Mouse (Mus musculus): ENCODE data around the gene E2f6. TPM values are rescaled to one million over a fixed set of nuclear protein-coding genes. Genes with fewer than 3 reads are reported as not detected.

The E2f6 gene
- polyA plus RNA-seq, 1 experiment from 2014 or later: 63.4 TPM

GRCm38 (mm10) chr12:16840842-16841782 lies 30.3 kb downstream of the E2f6 start:
- Histone ChIP-seq H3K36me3 (peaks cover 6% of the 10 kb centered on the region), H3K4me3 (no peak overlapping the region), H3K9me3 (0 out of 2 replicates have a peak, but pooled peaks cover 5% of the 10 kb centered on the region), H3K27ac (peak overlapping the region; percentile 36), H3K4me1 (peaks cover 21% of the 10 kb centered on the region), H3K27me3 (ENCODE audit: insufficient read depth, poor library complexity, severe bottlenecking) (no peaks in the 10 kb centered on the region)
- 27% methylated on average over 8 of the region's 8 CpGs for WGBS
- no peak for DNase-seq (ENCODE audit: low spot score)

- Histone ChIP-seq H3K27ac (peak overlapping the region; percentile 59; the same call in 1 of the 2 replicates), H3K4me1 (peaks cover 24% of the 10 kb centered on the region), H3K9me3 (no peaks in the 10 kb centered on the region), H3K36me3 (no peaks in the 10 kb centered on the region), H3K4me3 (no peak overlapping the region), H3K27me3 (ENCODE audit: insufficient read depth, poor library complexity, severe bottlenecking) (no peaks in the 10 kb centered on the region)
- DNase-seq (ENCODE audit: low spot score): peak; percentile 78
- 62% methylated on average over 14 of the region's 14 CpGs for WGBS
These were observed 34.1 kb downstream of the E2f6 start for GRCm38 (mm10) chr12:16844623-16845592.

GRCm38 (mm10) chr12:16847204-16847792 lies 36.5 kb downstream of the E2f6 start:
- H3K4me1 ChIP-seq: peaks cover 27% of the 10 kb centered on the region
- H3K4me3 ChIP-seq: no peak overlapping the region
- H3K9me3 ChIP-seq: no peaks in the 10 kb centered on the region
- WGBS: 68% methylated on average over 4 of the region's 4 CpGs
- no peak for DNase-seq (ENCODE audit: low spot score)
- H3K36me3 ChIP-seq: no peaks in the 10 kb centered on the region
- no peaks in the 10 kb centered on the region for H3K27me3 ChIP-seq (ENCODE audit: insufficient read depth, poor library complexity, severe bottlenecking)
- no peak overlapping the region for H3K27ac ChIP-seq

- Histone ChIP-seq H3K4me3 (no peak overlapping the region), H3K4me1 (peaks cover 30% of the 10 kb centered on the region), H3K36me3 (no peaks in the 10 kb centered on the region), H3K27me3 (ENCODE audit: insufficient read depth, poor library complexity, severe bottlenecking) (no peaks in the 10 kb centered on the region), H3K27ac (no peak overlapping the region), H3K9me3 (no peaks in the 10 kb centered on the region)
- DNase-seq (ENCODE audit: low spot score): no peak
- WGBS: 71% methylated on average over 2 of the region's 2 CpGs
These were observed 37.7 kb downstream of the E2f6 start for GRCm38 (mm10) chr12:16848501-16848900.

DNA sequence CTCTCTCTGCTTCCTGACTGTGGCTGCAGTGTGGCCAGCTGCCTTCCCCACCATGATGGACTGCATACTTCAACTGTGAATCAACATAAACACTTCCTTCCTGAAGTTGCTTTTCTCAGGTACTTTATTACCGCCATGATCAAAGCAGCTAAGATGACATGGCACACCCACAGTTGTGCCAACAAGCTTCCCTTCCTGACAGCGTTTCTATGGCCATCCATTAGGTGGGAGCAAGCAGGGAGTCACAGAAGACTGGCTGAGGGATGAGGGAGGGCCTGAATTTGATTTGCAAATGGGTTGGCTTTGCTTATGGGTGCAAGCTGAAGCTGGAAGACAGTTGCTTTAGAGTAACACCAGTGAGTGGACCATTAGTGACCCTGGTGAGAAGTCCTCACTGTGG lies 39.1 kb downstream of the E2f6 start:
- H3K4me1 ChIP-seq: peaks cover 33% of the 10 kb centered on the region
- no peaks in the 10 kb centered on the region for H3K9me3 ChIP-seq
- 71% methylated on average over 2 of the region's 2 CpGs for WGBS
- no peak overlapping the region for H3K4me3 ChIP-seq
- no peaks in the 10 kb centered on the region for H3K36me3 ChIP-seq
- no peaks in the 10 kb centered on the region for H3K27me3 ChIP-seq (ENCODE audit: insufficient read depth, poor library complexity, severe bottlenecking)
- peak overlapping the region; percentile 53; the same call in 1 of the 2 replicates for H3K27ac ChIP-seq
- DNase-seq (ENCODE audit: low spot score): no peak

DNA sequence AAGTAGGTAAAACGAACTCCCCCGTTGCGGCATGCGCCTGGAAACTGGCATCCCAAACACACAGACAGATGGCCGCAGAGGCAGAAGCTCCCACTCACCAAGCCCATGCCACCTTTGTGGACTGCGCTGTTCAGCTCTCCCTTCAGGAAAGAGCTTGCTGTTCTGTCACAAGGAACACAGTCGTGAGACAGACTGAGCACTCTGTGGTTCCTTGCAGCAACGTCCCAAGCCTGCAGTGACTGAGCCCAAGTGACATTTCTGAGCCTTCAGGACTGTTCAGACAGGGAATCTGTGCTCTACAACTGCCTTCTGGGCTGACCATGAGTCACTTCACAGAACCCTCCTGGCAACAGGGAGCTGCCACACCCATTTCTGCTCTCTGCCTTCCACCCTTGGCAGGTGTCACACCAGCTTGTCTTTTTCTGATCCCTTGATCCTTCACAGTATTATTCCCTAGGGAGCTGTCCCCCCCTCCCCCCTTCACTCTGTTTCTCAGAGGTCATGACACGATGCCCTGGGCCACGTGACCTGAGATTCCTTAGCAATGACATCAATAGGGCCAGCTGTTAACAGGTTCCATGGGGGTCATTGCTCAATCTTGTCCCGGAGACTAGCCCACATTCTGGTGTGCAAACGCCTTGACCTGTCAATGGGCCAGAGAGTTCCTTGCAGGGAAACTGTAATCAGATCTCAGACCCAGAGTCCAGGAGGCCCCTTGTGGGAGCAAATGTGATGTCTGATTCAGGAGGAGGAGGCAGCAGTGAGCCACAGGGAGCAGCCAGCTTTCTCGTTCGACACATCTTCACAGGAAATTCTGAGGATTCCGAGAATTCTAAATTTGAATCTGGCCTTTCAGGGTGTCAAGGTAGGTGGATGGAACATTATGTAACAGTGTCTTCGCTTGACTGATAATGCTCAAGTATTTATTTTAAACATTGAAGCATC lies 39.9 kb downstream of the E2f6 start:
- Histone ChIP-seq H3K36me3 (no peaks in the 10 kb centered on the region), H3K4me3 (peak overlapping the region; percentile 19; the same call in 1 of the 2 replicates), H3K9me3 (no peaks in the 10 kb centered on the region), H3K4me1 (peaks cover 29% of the 10 kb centered on the region), H3K27ac (peak overlapping the region; percentile 53), H3K27me3 (ENCODE audit: insufficient read depth, poor library complexity, severe bottlenecking) (no peaks in the 10 kb centered on the region)
- peak; percentile 86 for DNase-seq (ENCODE audit: low spot score)
- 41% methylated on average over 16 of the region's 16 CpGs for WGBS

GRCm38 (mm10) chr12:16853431-16854165 lies 42.8 kb downstream of the E2f6 start:
- H3K4me1 ChIP-seq: peaks cover 29% of the 10 kb centered on the region
- H3K27me3 ChIP-seq (ENCODE audit: insufficient read depth, poor library complexity, severe bottlenecking): no peaks in the 10 kb centered on the region
- no peak overlapping the region for H3K4me3 ChIP-seq
- WGBS: 75% methylated on average over 11 of the region's 11 CpGs
- H3K9me3 ChIP-seq: no peaks in the 10 kb centered on the region
- DNase-seq (ENCODE audit: low spot score): no peak
- H3K27ac ChIP-seq: no peak overlapping the region
- no peaks in the 10 kb centered on the region for H3K36me3 ChIP-seq

GRCm38 (mm10) chr12:16855632-16856305 lies 45.0 kb downstream of the E2f6 start:
- H3K36me3 ChIP-seq: no peaks in the 10 kb centered on the region
- H3K4me3 ChIP-seq: no peak overlapping the region
- peaks cover 21% of the 10 kb centered on the region for H3K4me1 ChIP-seq
- no peaks in the 10 kb centered on the region for H3K27me3 ChIP-seq (ENCODE audit: insufficient read depth, poor library complexity, severe bottlenecking)
- H3K27ac ChIP-seq: no peak overlapping the region
- DNase-seq (ENCODE audit: low spot score): no peak
- no peaks in the 10 kb centered on the region for H3K9me3 ChIP-seq
- WGBS: 50% methylated on average over 6 of the region's 6 CpGs

DNA sequence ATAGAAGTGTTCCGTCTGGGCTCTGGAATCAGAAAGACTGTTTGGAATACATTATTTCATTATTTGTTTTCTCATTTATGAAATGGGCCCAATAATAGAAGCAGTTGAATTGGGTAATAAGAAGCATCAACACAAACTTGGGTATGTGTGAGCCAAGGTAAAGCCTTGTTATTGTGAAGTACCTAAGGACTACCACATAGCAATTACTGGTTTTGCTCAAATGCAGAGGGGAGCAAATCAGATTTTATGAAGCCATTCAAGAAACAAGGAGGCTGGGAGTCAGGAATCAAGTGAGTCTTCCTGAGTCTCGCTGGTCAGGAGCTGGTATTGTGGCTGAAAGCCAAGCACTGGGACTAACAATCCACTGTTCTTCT lies 45.5 kb downstream of the E2f6 start:
- H3K27me3 ChIP-seq (ENCODE audit: insufficient read depth, poor library complexity, severe bottlenecking): no peaks in the 10 kb centered on the region
- 72% methylated on average over 2 of the region's 2 CpGs for WGBS
- no peaks in the 10 kb centered on the region for H3K9me3 ChIP-seq
- no peak overlapping the region for H3K27ac ChIP-seq
- no peak for DNase-seq (ENCODE audit: low spot score)
- H3K4me3 ChIP-seq: no peak overlapping the region
- H3K36me3 ChIP-seq: no peaks in the 10 kb centered on the region
- H3K4me1 ChIP-seq: peaks cover 16% of the 10 kb centered on the region; the same call in 1 of the 2 replicates

DNA sequence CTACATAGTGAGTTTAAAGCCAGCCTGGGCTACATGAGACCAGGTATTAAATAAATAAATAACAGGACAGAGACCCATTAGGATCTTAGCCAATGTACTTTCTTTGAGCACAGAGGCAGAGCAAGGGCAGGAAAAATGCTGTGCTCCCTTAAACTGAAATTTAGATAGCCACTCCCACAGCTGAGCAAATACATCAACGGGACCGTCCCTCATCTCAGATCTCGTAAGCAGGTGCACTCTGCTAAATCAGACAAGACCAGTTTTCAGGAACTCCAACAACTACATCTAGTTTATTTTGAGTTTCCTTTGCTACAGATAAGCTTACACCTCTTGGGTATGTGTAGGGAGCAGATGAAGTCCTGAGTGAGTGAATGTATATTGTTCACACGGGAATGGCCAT lies 47.3 kb downstream of the E2f6 start:
- DNase-seq (ENCODE audit: low spot score): no peak
- peaks cover 15% of the 10 kb centered on the region; the same call in 1 of the 2 replicates for H3K4me1 ChIP-seq

GRCm38 (mm10) chr12:16859781-16860180 lies 49.0 kb downstream of the E2f6 start:
- H3K27ac ChIP-seq: no peak overlapping the region
- H3K36me3 ChIP-seq: no peaks in the 10 kb centered on the region
- 80% methylated on average over 2 of the region's 2 CpGs for WGBS

More for the DNA sequence above, 47.3 kb downstream of the E2f6 start:
- H3K9me3 ChIP-seq: no peaks in the 10 kb centered on the region
- no peaks in the 10 kb centered on the region for H3K36me3 ChIP-seq
- H3K27me3 ChIP-seq (ENCODE audit: insufficient read depth, poor library complexity, severe bottlenecking): no peaks in the 10 kb centered on the region
- no peak overlapping the region for H3K27ac ChIP-seq
- H3K4me3 ChIP-seq: no peak overlapping the region
- 85% methylated on average over 4 of the region's 4 CpGs for WGBS

More at GRCm38 (mm10) chr12:16859781-16860180, 49.0 kb downstream of the E2f6 start:
- no peaks in the 10 kb centered on the region for H3K27me3 ChIP-seq (ENCODE audit: insufficient read depth, poor library complexity, severe bottlenecking)
- H3K4me1 ChIP-seq: peaks cover 9% of the 10 kb centered on the region; the same call in 1 of the 2 replicates
- DNase-seq (ENCODE audit: low spot score): no peak
- H3K4me3 ChIP-seq: no peak overlapping the region
- no peaks in the 10 kb centered on the region for H3K9me3 ChIP-seq
